Mouse (Mus musculus) neural tube, embryonic 14.5 days (tissue): ENCODE measurements around the gene Gm4869. TPM values are rescaled to one million over a fixed set of nuclear protein-coding genes. Genes with fewer than 3 reads are reported as not detected.
A peak's percentile ranks its signal among the peaks of the same experiment; 100 is the strongest.
"Not testable (repeated sequence)": the region's sequence is repeated elsewhere in the genome, so short reads cannot be mapped to it uniquely, and the experiment has no call there.

ENCODE experiments used
- ATAC-seq: fragments of 200-750 bp; cut with Nextera tagmentation; 2 replicates; pipeline ENCODE4 v1.8.0; 2017; ENCODE audit warnings: low read depth, mild to moderate bottlenecking, moderate TSS enrichment, moderate library complexity
- H3K27ac ChIP-seq: fragments of 300-500 bp; sonication (generic); 2 replicates; pipeline ENCODE4 v1.5.1; 2014; ENCODE audit warnings: low read depth, mild to moderate bottlenecking, control low read depth, low read length, moderate library complexity, mixed read lengths
- H3K27me3 ChIP-seq: fragments of 300-500 bp; sonication (generic); 2 replicates; pipeline ENCODE4 v1.6.1; 2014; ENCODE audit warnings: low read length; ENCODE audit not compliant: control insufficient read depth, insufficient read depth
- H3K36me3 ChIP-seq: fragments of 300-500 bp; sonication (generic); 2 replicates; pipeline ENCODE4 v1.6.1; 2014; ENCODE audit warnings: low read length, mixed read lengths; ENCODE audit not compliant: control insufficient read depth, insufficient read depth
- H3K4me1 ChIP-seq: fragments of 300-500 bp; sonication (generic); 2 replicates; pipeline ENCODE4 v1.6.1; 2014; ENCODE audit warnings: low read length; ENCODE audit not compliant: control insufficient read depth, insufficient read depth
- H3K4me2 ChIP-seq: fragments of 300-500 bp; sonication (generic); 2 replicates; pipeline ENCODE4 v1.6.1; 2014; ENCODE audit warnings: mild to moderate bottlenecking, low read depth, low read length, control low read depth
- H3K4me3 ChIP-seq: fragments of 300-500 bp; sonication (generic); 2 replicates; pipeline ENCODE4 v1.5.1; 2014; ENCODE audit warnings: low read depth, low read length, control low read depth, mixed read lengths
- H3K9ac ChIP-seq: fragments of 300-500 bp; sonication (generic); replicated peaks from 2 replicates; pipeline ENCODE4 v1.6.1; 2014; ENCODE audit warnings: low read depth, mild to moderate bottlenecking, control low read depth, low read length, mixed read lengths
- H3K9me3 ChIP-seq: fragments of 300-500 bp; sonication (generic); 2 replicates; pipeline ENCODE4 v1.6.1; 2016; ENCODE audit warnings: low read length; ENCODE audit not compliant: control insufficient read depth
- WGBS: fragments of 180-500 bp; shearing (Covaris S2); extraction: QIAGEN DNeasy Blood & Tissue Kit; methylation state at CpG from one replicate; pipeline ENCODE4 v1.1.7; 2014; 5-methylcytosine and 5-hydroxymethylcytosine counted together
- polyA plus RNA-seq: library from polyadenylated mRNA; unstranded; fragments of >200 nt; fragmentation: Nextera tagmentation; extraction: Ambion mirVana; gene quantifications from 2 replicates; pipeline ENCODE4 v1.2.1, GENCODE M21; 2014

Gm4869 gene
- polyA plus RNA-seq, 1 experiment from 2014 or later, result not detected

- Histone ChIP-seq H3K36me3 (no peaks in the 10 kb centered on the region), H3K9me3 (no peaks in the 10 kb centered on the region), H3K4me2 (peak within 1 kb of the TSS; percentile 93), H3K9ac (peak within 1 kb of the TSS; percentile 98), H3K4me3 (peak within 1 kb of the TSS; percentile 99), H3K27ac (peak within 1 kb of the TSS; percentile 89), H3K27me3 (no peaks in the 10 kb centered on the region), H3K4me1 (peaks cover 18% of the 10 kb centered on the region)
- ATAC-seq, result peak; percentile 93
- WGBS, result under 1% methylated on average over 65 of the region's 65 CpGs
These were observed 26.7 kb upstream of the Gm4869 start, which contains the start of gene Eif3b for GRCm38 (mm10) chr5:140418489-140419441. TSS of gene Eif3b (plus strand) at chr5:140419328.

GRCm38 (mm10) chr5:140419442-140420080 lies 25.9 kb upstream of the Gm4869 start:
- Histone ChIP-seq H3K9ac (peak overlapping the region; percentile 98), H3K27me3 (no peaks in the 10 kb centered on the region), H3K4me2 (peak overlapping the region; percentile 93), H3K4me1 (peaks cover 18% of the 10 kb centered on the region), H3K4me3 (peak overlapping the region; percentile 99), H3K9me3 (no peaks in the 10 kb centered on the region), H3K27ac (peak overlapping the region; percentile 89), H3K36me3 (no peaks in the 10 kb centered on the region)
- peak; percentile 33; the same call in 1 of the 2 replicates for ATAC-seq
- WGBS, result under 1% methylated on average over 62 of the region's 62 CpGs

- WGBS, result 72% methylated on average over 4 of the region's 4 CpGs
- H3K36me3 ChIP-seq, result no peaks in the 10 kb centered on the region
These were observed 24.8 kb upstream of the Gm4869 start for GRCm38 (mm10) chr5:140420616-140421015.

GRCm38 (mm10) chr5:140425016-140425783 lies 20.2 kb upstream of the Gm4869 start:
- Histone ChIP-seq H3K9me3 (no peaks in the 10 kb centered on the region), H3K4me1 (peaks cover 15% of the 10 kb centered on the region), H3K27ac (no peak overlapping the region), H3K36me3 (peaks cover 32% of the 10 kb centered on the region), H3K27me3 (no peaks in the 10 kb centered on the region), H3K9ac (no peak overlapping the region), H3K4me3 (no peak overlapping the region), H3K4me2 (no peak overlapping the region)
- no peak for ATAC-seq
- WGBS, result 95% methylated on average over 17 of the region's 17 CpGs

More at GRCm38 (mm10) chr5:140420616-140421015, 24.8 kb upstream of the Gm4869 start:
- ATAC-seq, result no peak
- Histone ChIP-seq H3K9ac (peak overlapping the region; percentile 34; the same call in 1 of the 2 replicates), H3K4me1 (peaks cover 18% of the 10 kb centered on the region), H3K9me3 (no peaks in the 10 kb centered on the region), H3K27ac (no peak overlapping the region), H3K4me3 (peak overlapping the region; percentile 99), H3K4me2 (peak overlapping the region; percentile 93), H3K27me3 (no peaks in the 10 kb centered on the region)

- not testable (repeated sequence) for H3K4me1 ChIP-seq, H3K27ac ChIP-seq, H3K27me3 ChIP-seq, ATAC-seq, H3K4me2 ChIP-seq, H3K4me3 ChIP-seq, H3K9me3 ChIP-seq, H3K9ac ChIP-seq
- WGBS, result 100% methylated on average over 1 of the region's 6 CpGs
- H3K36me3 ChIP-seq, result peaks cover 68% of the 10 kb centered on the region
These were observed 6.3 kb upstream of the Gm4869 start for GRCm38 (mm10) chr5:140439117-140439516.

- Histone ChIP-seq H3K4me3 (no peak overlapping the region), H3K9ac (no peak overlapping the region), H3K9me3 (no peaks in the 10 kb centered on the region), H3K4me1 (no peaks in the 10 kb centered on the region), H3K36me3 (peaks cover 59% of the 10 kb centered on the region), H3K27ac (no peak overlapping the region), H3K27me3 (no peaks in the 10 kb centered on the region), H3K4me2 (no peak overlapping the region)
- WGBS, result 92% methylated on average over 3 of the region's 3 CpGs
- no peak for ATAC-seq
These were observed 4.0 kb upstream of the Gm4869 start for GRCm38 (mm10) chr5:140441406-140441805.

- Histone ChIP-seq H3K4me3 (no peak overlapping the region), H3K36me3 (peaks cover 41% of the 10 kb centered on the region), H3K27ac (no peak overlapping the region), H3K4me2 (no peak overlapping the region), H3K9ac (no peak overlapping the region), H3K27me3 (no peaks in the 10 kb centered on the region), H3K4me1 (no peaks in the 10 kb centered on the region), H3K9me3 (no peaks in the 10 kb centered on the region)
- WGBS, result 87% methylated on average over 4 of the region's 4 CpGs
- no peak for ATAC-seq
These were observed 1.4 kb upstream of the Gm4869 start for GRCm38 (mm10) chr5:140444012-140444411.

- Histone ChIP-seq H3K4me2 (no peak overlapping the region), H3K9ac (no peak overlapping the region), H3K36me3 (peaks cover 31% of the 10 kb centered on the region), H3K9me3 (no peaks in the 10 kb centered on the region), H3K27me3 (no peaks in the 10 kb centered on the region), H3K4me3 (no peak overlapping the region), H3K27ac (no peak overlapping the region), H3K4me1 (no peaks in the 10 kb centered on the region)
- ATAC-seq, result no peak
- 86% methylated on average over 7 of the region's 7 CpGs for WGBS
These were observed 609 bp downstream of the Gm4869 start for GRCm38 (mm10) chr5:140446054-140446453.
